Mouse (Mus musculus) stomach, postnatal 0 days (tissue): ENCODE measurements around the gene Tuba8.

ENCODE experiments used
- CTCF ChIP-seq: IDR thresholded peaks from 2 replicates; pipeline ENCODE4 v1.5.1; 2016; ENCODE audit warnings: antibody characterized with exemption, low read depth, mild to moderate bottlenecking, moderate library complexity
- EP300 ChIP-seq: optimal IDR thresholded peaks from 2 replicates; pipeline ENCODE3; 2016; ENCODE audit warnings: antibody characterized with exemption

DNA sequence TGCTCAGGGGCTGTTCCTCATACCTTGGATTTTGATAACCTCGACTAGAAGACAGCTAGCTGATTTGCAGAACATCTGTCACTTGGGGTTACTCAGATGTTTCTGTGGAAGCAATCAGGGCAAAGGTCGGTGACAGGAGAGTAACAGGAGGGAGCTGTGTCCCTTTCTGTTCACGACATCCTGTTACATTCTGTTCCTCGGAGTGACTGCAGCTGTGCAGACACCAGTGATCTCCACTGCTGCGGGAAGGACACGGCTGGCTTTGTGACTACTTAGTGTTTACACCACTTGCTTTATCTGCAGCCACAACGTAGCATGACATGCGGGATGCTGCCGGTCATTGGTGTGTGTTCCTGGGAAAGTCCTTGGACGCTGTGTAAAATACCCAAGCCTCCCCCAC, 32.7 kb downstream of the Tuba8 start:
- TF ChIP-seq EP300 (no peak), CTCF (no peak)
